Mouse (Mus musculus) brown adipose tissue, adult 24 weeks (tissue): ENCODE data around the gene Pim3. TPM values are rescaled to one million over a fixed set of nuclear protein-coding genes. Genes with fewer than 3 reads are reported as not detected.
A peak's percentile ranks its signal among the peaks of the same experiment; 100 is the strongest.

Experiments used
- H3K27ac ChIP-seq: fragments of 200-500 bp; replicated peaks from 2 replicates; pipeline ENCODE4 v1.5.1; 2012; ENCODE audit warnings: low read depth, mild to moderate bottlenecking, low read length
- H3K4me1 ChIP-seq: fragments of 200-500 bp; 2 replicates; pipeline ENCODE4 v1.6.1; 2012; ENCODE audit warnings: low read length, mixed read lengths; ENCODE audit not compliant: control insufficient read depth, insufficient read depth, insufficient read length
- H3K4me3 ChIP-seq: fragments of 200-500 bp; 2 replicates; pipeline ENCODE4 v1.5.1; 2012; ENCODE audit warnings: low read depth, mild to moderate bottlenecking, low read length, moderate library complexity; ENCODE audit not compliant: insufficient read depth
- polyA plus RNA-seq: library from polyadenylated mRNA; stranded (reverse); fragments of >200 nt; gene quantifications from 2 replicates; pipeline ENCODE4 v1.2.4, GENCODE M21; 2012; ENCODE audit not compliant: missing spikeins, insufficient read depth, insufficient read length

The Pim3 gene
- polyA plus RNA-seq, 1 experiment: 73.9 TPM

DNA sequence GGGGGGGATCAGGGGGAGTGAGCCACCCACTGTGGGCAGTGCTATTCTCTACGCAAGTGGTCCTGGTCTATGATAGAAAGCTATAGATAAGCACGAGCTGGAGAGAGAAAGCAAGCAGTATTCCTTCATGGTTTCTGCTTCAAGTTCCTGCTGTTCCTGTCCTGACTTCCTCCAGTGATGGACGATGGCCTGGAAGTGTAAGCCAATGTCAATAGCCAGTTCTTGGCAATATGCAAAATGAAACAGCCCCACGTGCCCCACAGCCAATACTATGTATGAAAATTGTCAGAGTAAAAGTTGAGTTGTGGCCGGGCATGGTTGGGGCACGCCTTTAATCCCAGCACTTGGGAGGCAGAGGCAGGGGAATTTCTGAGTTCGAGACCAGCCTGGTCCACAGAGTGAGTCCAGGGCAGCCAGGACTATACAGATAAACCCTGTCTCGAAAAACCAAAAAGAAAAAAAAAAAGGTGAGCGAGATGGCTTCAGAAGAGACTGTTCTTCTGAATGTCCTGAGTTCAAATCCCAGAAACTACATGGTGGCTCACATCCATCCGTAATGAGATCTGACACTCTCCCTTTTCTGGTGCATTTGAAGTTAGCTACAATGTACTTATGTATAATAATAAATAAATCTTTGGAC is 34.5 kb downstream of the Pim3 start:
- Histone ChIP-seq H3K4me1 (peaks cover 5% of the 10 kb centered on the region; the same call in 1 of the 2 replicates), H3K4me3 (no peak overlapping the region), H3K27ac (no peak overlapping the region)

DNA sequence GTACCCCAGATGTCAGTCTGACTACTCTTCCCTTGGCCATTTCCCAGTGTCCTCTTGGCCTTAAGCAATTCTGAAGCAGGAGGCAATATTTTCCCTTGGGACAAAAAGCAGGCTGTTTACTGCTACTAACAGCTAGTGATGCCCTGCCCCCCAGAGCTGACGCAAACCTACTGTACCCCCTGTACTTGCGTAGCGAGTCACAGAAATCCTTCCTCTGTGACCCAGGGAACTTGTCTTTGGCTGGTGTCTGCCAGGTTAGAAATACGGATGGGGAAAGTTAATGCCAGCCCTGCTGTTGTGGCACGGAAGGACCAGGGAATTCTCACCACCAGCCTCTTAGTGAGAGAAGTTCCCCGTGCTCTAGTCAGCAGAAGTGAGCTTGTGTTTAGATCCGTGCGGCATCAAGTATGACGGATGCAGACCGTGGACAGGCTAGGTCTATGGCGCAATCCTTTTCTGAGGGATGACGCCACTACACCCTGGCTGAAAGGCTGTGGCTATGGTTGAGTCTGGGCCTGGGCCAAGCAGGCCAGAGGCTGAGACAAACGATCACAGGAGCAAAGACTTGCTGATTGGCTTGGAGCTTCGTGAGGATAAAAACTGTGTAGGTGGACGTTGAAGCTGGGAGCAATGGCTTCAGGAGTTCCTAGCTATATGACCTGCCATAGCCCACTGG is 40.4 kb downstream of the Pim3 start:
- H3K4me3 ChIP-seq: no peak overlapping the region
- H3K27ac ChIP-seq: peak overlapping the region; percentile 86
- H3K4me1 ChIP-seq: peaks cover 2% of the 10 kb centered on the region; the same call in 1 of the 2 replicates

DNA sequence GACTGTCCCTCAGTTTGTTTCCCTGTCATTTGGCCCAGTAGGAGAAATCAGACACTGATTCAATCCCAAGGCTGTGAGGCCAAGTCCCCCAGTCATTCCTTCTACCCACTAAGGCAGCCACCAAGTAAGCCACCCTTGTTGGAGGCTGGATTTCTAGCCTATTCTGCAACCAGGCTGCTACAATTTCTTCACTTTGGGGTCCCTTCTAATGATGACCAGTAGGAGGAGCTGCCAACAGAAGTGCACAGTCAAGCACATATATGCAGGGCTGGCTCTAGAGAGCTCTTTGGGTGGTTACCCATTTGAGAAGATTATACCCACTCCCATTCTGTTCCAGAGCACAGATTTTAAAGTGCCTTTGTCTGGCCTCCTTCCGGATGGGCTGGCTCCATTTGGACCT is 41.1 kb downstream of the Pim3 start:
- H3K27ac ChIP-seq: peak overlapping the region; percentile 82

DNA sequence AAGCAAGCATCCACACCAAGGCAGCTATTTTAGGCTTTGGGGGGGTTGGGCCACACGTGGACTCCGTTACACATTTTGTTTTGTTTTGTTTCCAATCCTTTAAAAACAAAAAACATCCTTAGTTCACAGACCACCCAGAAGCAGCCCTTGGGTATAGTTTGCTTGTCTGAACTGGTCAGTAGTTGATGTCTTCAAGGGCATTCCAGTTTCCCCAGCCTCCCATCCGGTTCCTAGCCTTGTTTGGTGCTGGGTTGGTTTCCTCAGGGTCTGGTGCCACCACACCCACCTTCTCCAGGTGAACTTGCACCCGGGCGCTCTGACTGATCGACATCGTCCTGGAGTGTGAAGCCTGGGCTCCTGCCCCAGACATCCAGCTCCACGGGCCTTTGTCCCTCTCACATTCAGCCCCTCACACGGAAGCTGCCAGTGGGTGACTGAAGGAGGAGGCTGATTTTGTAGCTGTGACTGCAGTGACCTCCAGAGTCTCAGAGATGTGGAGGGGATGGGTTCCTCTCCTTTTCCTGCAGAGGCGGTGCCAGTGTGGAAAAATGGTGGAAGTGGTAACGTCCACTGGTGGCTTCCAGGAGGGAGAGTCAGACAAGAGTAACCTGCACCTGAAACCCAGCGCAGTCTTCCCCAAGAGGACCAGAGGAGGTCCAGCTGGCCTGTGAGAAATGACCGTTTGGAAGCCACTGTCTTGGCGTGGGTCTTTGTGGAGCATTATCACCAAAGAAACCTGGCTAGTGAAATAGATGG is 42.2 kb downstream of the Pim3 start:
- Histone ChIP-seq H3K4me1 (peaks cover 2% of the 10 kb centered on the region; the same call in 1 of the 2 replicates), H3K27ac (no peak overlapping the region), H3K4me3 (no peak overlapping the region)

More for the DNA sequence above, 41.1 kb downstream of the Pim3 start:
- no peak overlapping the region for H3K4me3 ChIP-seq
- H3K4me1 ChIP-seq: peaks cover 2% of the 10 kb centered on the region; the same call in 1 of the 2 replicates

DNA sequence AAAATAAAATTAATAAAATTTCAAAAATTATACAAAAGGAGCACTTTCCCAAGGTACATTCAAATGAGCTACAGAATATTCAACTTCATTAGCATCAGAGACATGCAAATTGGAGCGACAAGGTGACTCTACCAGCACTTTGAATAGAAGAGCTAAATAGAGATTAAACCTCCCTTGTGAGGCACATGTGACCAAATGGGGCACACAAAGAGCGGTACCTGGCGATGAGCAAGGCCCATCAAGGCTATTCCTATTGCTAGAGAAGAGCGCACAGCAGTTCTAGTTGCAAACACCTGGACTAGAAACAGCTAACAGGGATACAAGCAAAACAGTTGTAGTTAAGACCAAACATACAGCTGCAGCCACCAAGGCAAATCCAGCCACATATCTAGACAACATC is 44.4 kb downstream of the Pim3 start:
- Histone ChIP-seq H3K27ac (no peak overlapping the region), H3K4me3 (no peak overlapping the region), H3K4me1 (peaks cover 2% of the 10 kb centered on the region; the same call in 1 of the 2 replicates)

DNA sequence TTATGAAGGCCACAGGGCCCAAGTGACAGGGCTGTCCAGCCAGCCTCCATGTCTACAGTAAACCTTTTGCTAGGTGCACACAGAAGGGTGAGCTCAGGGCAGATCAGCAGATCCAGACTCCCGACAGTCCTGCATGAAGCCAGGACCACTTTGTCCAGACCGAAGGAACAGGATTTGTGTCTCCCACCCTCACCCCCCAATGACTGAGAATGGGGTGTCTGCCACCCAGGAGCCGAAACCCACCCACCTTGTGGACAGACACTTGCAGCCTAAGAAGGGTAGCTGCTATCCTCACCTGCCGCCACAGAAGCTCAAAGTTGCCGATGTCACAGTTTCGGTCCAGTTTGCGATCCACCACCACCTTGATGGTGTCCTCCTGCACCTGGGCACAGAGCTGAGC is 53.1 kb downstream of the Pim3 start:
- no peak overlapping the region for H3K27ac ChIP-seq
- H3K4me1 ChIP-seq: no peaks in the 10 kb centered on the region
- H3K4me3 ChIP-seq: no peak overlapping the region

Other genes starting within 250 kb of the Pim3 start
- 10.3 and 11.8 TPM in 2 replicates for gene Brd1, start 128.0 kb upstream of the Pim3 start, polyA plus RNA-seq
- 2.9 and 3.8 TPM in 2 replicates for gene Zbed4, start 110.5 kb upstream of the Pim3 start, polyA plus RNA-seq
- 6.0 and 7.2 TPM in 2 replicates for gene Alg12, start 42.9 kb upstream of the Pim3 start, polyA plus RNA-seq
- gene Creld2, start 42.5 kb upstream of the Pim3 start, polyA plus RNA-seq: 7.8 and 12.6 TPM in 2 replicates
- not detected in 2 replicates for gene Ttll8, start 92.2 kb downstream of the Pim3 start, polyA plus RNA-seq
- gene Mlc1, start 116.8 kb downstream of the Pim3 start, polyA plus RNA-seq: not detected in 2 replicates
- gene Mov10l1, start 120.7 kb downstream of the Pim3 start, polyA plus RNA-seq: not detected in 2 replicates
- gene Panx2, start 197.5 kb downstream of the Pim3 start, polyA plus RNA-seq: not detected in 2 replicates
- gene Trabd, start 212.9 kb downstream of the Pim3 start, polyA plus RNA-seq: 20.4 and 23.3 TPM in 2 replicates
- gene Selenoo, start 226.9 kb downstream of the Pim3 start, polyA plus RNA-seq: 26.1 and 34.7 TPM in 2 replicates